Mouse (Mus musculus) spleen, embryonic (tissue): Measurements from ENCODE around the gene Zfp661.
"Not testable (repeated sequence)": the region's sequence is repeated elsewhere in the genome, so short reads cannot be mapped to it uniquely, and the experiment has no call there.

Experiments
- CTCF ChIA-PET: fragments of 350-600 bp; sonication (Branson Sonifier 250); formaldehyde crosslinking; loops from one replicate; lab custom pipeline; 2022; lab: Charles Lee

The Zfp661 gene

GRCm38 (mm10) chr2:127586694-127587513 lies at the start of gene Zfp661, which contains the start of gene Mrps5:
Zfp661 (minus strand) TSS chr2:127587094.
Mrps5 (plus strand) TSS chr2:127587222.
- CTCF ChIA-PET = no interaction called here

GRCm38 (mm10) chr2:127635581-127635980 lies 48.7 kb upstream of the Zfp661 start:
- CTCF ChIA-PET = no interaction called here

- CTCF ChIA-PET = no interaction called here
These were observed 45.7 kb upstream of the Zfp661 start for GRCm38 (mm10) chr2:127632601-127633000.

GRCm38 (mm10) chr2:127627990-127628570 lies 41.2 kb upstream of the Zfp661 start:
- CTCF ChIA-PET = no interaction called here

- CTCF ChIA-PET = no interaction called here
These were observed 40.5 kb upstream of the Zfp661 start for GRCm38 (mm10) chr2:127627354-127627753.

GRCm38 (mm10) chr2:127625659-127626058 lies 38.8 kb upstream of the Zfp661 start:
- CTCF ChIA-PET = no interaction called here

GRCm38 (mm10) chr2:127624786-127625185 lies 37.9 kb upstream of the Zfp661 start:
- CTCF ChIA-PET = no interaction called here

- CTCF ChIA-PET = interaction anchor here (0.6 kb wide), 1 partner anchor 43 kb away, joined by 3 read pairs; no protein-coding TSS in a partner anchor
These were observed 35.2 kb upstream of the Zfp661 start for GRCm38 (mm10) chr2:127622065-127622464.

GRCm38 (mm10) chr2:127619311-127619710 lies 32.4 kb upstream of the Zfp661 start:
- CTCF ChIA-PET = no interaction called here

- CTCF ChIA-PET = no interaction called here
These were observed 25.4 kb upstream of the Zfp661 start for GRCm38 (mm10) chr2:127612288-127612687.

- CTCF ChIA-PET = no interaction called here
These were observed 24.5 kb upstream of the Zfp661 start for GRCm38 (mm10) chr2:127611386-127611785.

GRCm38 (mm10) chr2:127608986-127609385 lies 22.1 kb upstream of the Zfp661 start:
- CTCF ChIA-PET = no interaction called here

- CTCF ChIA-PET = no interaction called here
These were observed 21.3 kb upstream of the Zfp661 start for GRCm38 (mm10) chr2:127608234-127608633.

- CTCF ChIA-PET = no interaction called here
These were observed 18.3 kb upstream of the Zfp661 start for GRCm38 (mm10) chr2:127605203-127605602.

- CTCF ChIA-PET = not testable (repeated sequence)
These were observed 16.5 kb upstream of the Zfp661 start for GRCm38 (mm10) chr2:127603383-127603782.

- CTCF ChIA-PET = no interaction called here
These were observed 3.9 kb upstream of the Zfp661 start for GRCm38 (mm10) chr2:127590840-127591239.

- CTCF ChIA-PET = no interaction called here
These were observed 3.3 kb upstream of the Zfp661 start for GRCm38 (mm10) chr2:127590204-127590603.

- CTCF ChIA-PET = no interaction called here
These were observed 2.0 kb upstream of the Zfp661 start for GRCm38 (mm10) chr2:127588897-127589296.

- CTCF ChIA-PET = no interaction called here
These were observed 585 bp upstream of the Zfp661 start for GRCm38 (mm10) chr2:127587514-127587844.

- CTCF ChIA-PET = no interaction called here
These were observed 2.4 kb downstream of the Zfp661 start for GRCm38 (mm10) chr2:127584436-127584858.

GRCm38 (mm10) chr2:127573322-127573721 lies 13.6 kb downstream of the Zfp661 start:
- CTCF ChIA-PET = no interaction called here

GRCm38 (mm10) chr2:127559070-127559966 lies 27.6 kb downstream of the Zfp661 start:
- CTCF ChIA-PET = no interaction called here
